Mouse (Mus musculus) frontal cortex, postnatal 14 days (tissue): Measurements from ENCODE around the gene Acsl6.
A peak's percentile ranks its signal among the peaks of the same experiment; 100 is the strongest.
"Not testable (repeated sequence)": the region's sequence is repeated elsewhere in the genome, so short reads cannot be mapped to it uniquely, and the experiment has no call there.

ENCODE experiments used
- DNase-seq, 2 experiments: peaks; one replicate each; pipeline ENCODE4 v3.0.0; 2022; ENCODE audit warnings: low spot score in 2 of 2

Gene Acsl6

GRCm38 (mm10) chr11:54391326-54391725, 87.7 kb downstream of the Acsl6 start:
- DNase-seq: no peak

- DNase-seq: no peak
Observed at GRCm38 (mm10) chr11:54396686-54397085, 93.1 kb downstream of the Acsl6 start.

DNA sequence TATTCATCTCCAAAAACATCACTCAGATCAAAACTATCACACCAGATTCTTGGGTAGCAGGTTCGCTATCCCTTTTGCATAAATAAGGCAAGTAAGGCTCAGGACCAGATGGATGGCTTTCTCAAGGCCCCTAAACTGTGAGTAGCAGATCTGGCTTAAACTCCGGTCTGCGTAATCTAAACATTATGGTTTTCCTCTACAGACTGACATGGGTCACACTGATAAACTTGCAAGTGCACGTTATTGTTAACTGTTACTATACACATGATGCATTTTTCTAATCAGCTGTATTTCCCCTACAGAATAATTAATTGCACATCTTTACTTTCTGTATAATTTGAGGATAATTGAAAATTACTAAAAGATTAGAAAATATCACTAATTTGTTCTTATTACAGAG, 94.5 kb downstream of the Acsl6 start:
- DNase-seq: no peak

DNA sequence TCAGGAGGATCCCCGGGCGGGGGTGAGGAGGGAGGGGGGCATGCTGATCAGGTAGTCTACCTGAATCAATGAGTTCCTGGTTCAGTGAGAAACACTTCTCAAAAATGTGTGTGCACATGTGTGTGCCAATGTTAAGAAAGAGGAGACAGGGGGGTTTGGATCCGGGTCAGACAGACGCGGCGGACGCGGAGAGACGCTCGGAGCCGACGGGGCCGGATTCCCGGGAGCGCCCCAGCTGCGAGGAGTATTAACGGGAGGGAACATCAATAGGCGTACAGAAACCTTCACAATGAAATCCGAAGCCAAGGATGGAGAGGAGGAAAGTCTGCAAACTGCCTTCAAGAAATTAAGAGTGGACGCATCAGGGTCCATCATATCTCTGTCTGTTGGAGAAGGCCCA, 97.2 kb downstream of the Acsl6 start:
- DNase-seq: not testable (repeated sequence)

GRCm38 (mm10) chr11:54404885-54405284, 101.3 kb downstream of the Acsl6 start:
- no peak for DNase-seq

GRCm38 (mm10) chr11:54406930-54407546, 103.4 kb downstream of the Acsl6 start:
- no peak for DNase-seq

- DNase-seq: no peak
Observed at GRCm38 (mm10) chr11:54410612-54411011, 107.0 kb downstream of the Acsl6 start.

DNA sequence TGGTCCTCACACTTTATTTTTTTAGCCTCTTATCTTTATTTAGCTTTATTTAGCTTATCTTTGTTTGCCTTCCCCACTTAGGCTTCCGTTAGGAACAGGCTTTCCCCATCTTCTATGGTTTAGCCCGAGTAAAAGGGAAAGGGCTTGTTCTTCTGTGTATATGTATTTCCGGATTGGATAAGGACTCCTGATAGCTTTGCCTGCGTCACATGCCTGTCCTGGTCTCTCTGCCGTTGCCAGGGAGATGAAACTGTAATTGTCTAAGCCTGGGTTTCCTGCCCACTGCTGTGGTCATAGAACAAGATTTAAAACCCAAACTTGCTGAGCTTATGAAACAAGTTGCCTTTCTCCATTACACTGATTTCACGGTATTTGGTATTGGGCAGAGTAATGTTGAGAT, 109.4 kb downstream of the Acsl6 start:
- DNase-seq: peak in 1 of 2 experiments; percentile 9
